Mouse (Mus musculus) subcutaneous adipose tissue, adult 2 months (tissue): ENCODE results near the gene AL731706.2. TPM values are rescaled to one million over a fixed set of nuclear protein-coding genes. Genes with fewer than 3 reads are reported as not detected.

Experiments
- polyA plus RNA-seq: library from polyadenylated mRNA; depleted of rRNA; stranded (reverse); fragments of >200 nt; gene quantifications from 2 replicates; pipeline ENCODE4 v1.2.3, GENCODE M21; 2012; ENCODE audit warnings: low replicate concordance; rRNA removed

AL731706.2 gene
- polyA plus RNA-seq, result not detected in 2 replicates

DNA sequence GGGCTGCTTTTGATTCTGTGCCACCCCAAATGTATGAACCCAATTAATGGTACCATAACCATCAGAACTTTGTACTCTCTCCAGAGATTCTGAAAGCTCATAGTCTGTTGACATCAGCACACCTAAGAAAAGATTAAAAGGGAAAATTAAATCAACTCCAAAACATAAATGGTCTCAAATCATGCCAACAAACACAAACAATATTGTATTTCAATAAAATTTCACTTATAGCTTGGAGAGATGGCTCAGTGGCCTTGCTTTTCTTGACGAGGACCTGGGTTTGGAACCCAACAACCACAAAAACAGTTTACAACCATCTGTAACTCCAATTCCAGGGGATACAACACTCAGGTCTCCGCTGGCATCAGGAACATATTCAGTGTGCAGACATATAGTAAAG, at the start of gene AL731706.2:
TSS of gene AL731706.2 (minus strand) at position 101 of the 400 bp plus-strand sequence.

GRCm38 (mm10) chr2:136891068-136891950, 5.8 kb upstream of the AL731706.2 start, which contains the start of the genes Slx4ip, AL731706.1 and Mkks:
Gene Slx4ip, plus strand, starts transcription at chr2:136891218.
Gene AL731706.1, minus strand, starts transcription at chr2:136891389.
Gene Mkks, minus strand, starts transcription at chr2:136891389.

Other genes starting within 250 kb of the AL731706.2 start
- 0.11 TPM in 1 of 2 replicates, not detected in the other for gene Snap25, start 172.2 kb downstream of the AL731706.2 start, polyA plus RNA-seq
- gene Slx4ip, start 5.5 kb upstream of the AL731706.2 start, polyA plus RNA-seq, result 1.2 and 1.3 TPM in 2 replicates
- 6.7 and 13.4 TPM in 2 replicates for gene AL731706.1, start 5.7 kb upstream of the AL731706.2 start, polyA plus RNA-seq
- gene Mkks, start 5.7 kb upstream of the AL731706.2 start, polyA plus RNA-seq, result 8.1 and 9.1 TPM in 2 replicates
- 13.8 and 16.2 TPM in 2 replicates for gene Jag1, start 231.0 kb upstream of the AL731706.2 start, polyA plus RNA-seq